Mouse (Mus musculus) limb, embryonic 10.5 days (tissue): ENCODE results near the gene Mark2. TPM values are rescaled to one million over a fixed set of nuclear protein-coding genes. Genes with fewer than 3 reads are reported as not detected.

ENCODE experiments used
- DNase-seq: peaks from one replicate; pipeline ENCODE4 v3.0.0-alpha.2; 2017; ENCODE audit warnings: low spot score
- H3K27ac ChIP-seq: fragments of 300-500 bp; sonication (generic); 2 replicates; pipeline ENCODE4 v1.5.1; 2016; ENCODE audit warnings: mild to moderate bottlenecking
- H3K27me3 ChIP-seq: fragments of 300-500 bp; sonication (generic); 2 replicates; pipeline ENCODE4 v1.6.1; 2016; ENCODE audit warnings: low read depth, mild to moderate bottlenecking; ENCODE audit not compliant: poor library complexity, severe bottlenecking
- H3K36me3 ChIP-seq: fragments of 300-500 bp; sonication (generic); 2 replicates; pipeline ENCODE4 v1.6.1; 2016; ENCODE audit warnings: mild to moderate bottlenecking, moderate library complexity
- H3K4me1 ChIP-seq: fragments of 300-500 bp; sonication (generic); 2 replicates; pipeline ENCODE4 v1.6.1; 2016
- H3K4me3 ChIP-seq: fragments of 300-500 bp; sonication (generic); 2 replicates; pipeline ENCODE4 v1.5.1; 2016; ENCODE audit warnings: mild to moderate bottlenecking, moderate library complexity
- H3K9me3 ChIP-seq: fragments of 300-500 bp; sonication (generic); replicated peaks from 2 replicates; pipeline ENCODE4 v1.6.1; 2016; ENCODE audit warnings: mild to moderate bottlenecking
- WGBS: fragments of 180-500 bp; shearing (Covaris S2); methylation state at CpG from one replicate; pipeline ENCODE4 v1.1.7; 2016; 5-methylcytosine and 5-hydroxymethylcytosine counted together
- polyA plus RNA-seq: library from polyadenylated mRNA; unstranded; fragments of >200 nt; fragmentation: Nextera tagmentation; extraction: Ambion mirVana; gene quantifications from 2 replicates; pipeline ENCODE4 v1.2.1, GENCODE M21; 2016

Mark2 gene
- polyA plus RNA-seq, 1 experiment from 2014 or later, result 50.1 TPM

DNA sequence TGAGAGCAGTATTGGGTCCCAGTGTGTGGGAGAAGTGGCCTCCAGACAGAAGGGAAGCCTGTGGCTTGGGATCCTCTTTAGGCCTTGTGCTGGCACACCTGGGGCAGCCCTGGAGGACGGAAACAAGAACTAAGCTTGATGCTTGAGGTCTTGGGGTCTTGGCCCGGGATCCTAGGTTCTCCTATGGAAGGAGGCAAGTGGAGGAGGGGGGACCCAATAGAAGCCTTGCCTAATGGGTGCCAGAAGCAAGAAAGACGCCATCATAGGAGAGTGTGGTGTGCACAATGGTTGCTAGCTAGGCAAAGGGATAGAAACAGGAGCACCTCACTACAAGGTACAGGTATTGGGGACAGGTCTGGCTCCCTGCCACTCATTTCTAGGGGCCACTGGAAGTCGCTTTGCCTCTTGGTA lies 75.2 kb downstream of the Mark2 start:
- 43% methylated on average over 4 of the region's 4 CpGs for WGBS
- H3K36me3 ChIP-seq, result peaks cover 19% of the 10 kb centered on the region
- peak overlapping the region; percentile 76 for H3K4me3 ChIP-seq
- no peaks in the 10 kb centered on the region for H3K27me3 ChIP-seq
- peak overlapping the region; percentile 99 for H3K27ac ChIP-seq
- peak; percentile 49 for DNase-seq
- peaks cover 62% of the 10 kb centered on the region for H3K4me1 ChIP-seq
- H3K9me3 ChIP-seq, result no peaks in the 10 kb centered on the region

DNA sequence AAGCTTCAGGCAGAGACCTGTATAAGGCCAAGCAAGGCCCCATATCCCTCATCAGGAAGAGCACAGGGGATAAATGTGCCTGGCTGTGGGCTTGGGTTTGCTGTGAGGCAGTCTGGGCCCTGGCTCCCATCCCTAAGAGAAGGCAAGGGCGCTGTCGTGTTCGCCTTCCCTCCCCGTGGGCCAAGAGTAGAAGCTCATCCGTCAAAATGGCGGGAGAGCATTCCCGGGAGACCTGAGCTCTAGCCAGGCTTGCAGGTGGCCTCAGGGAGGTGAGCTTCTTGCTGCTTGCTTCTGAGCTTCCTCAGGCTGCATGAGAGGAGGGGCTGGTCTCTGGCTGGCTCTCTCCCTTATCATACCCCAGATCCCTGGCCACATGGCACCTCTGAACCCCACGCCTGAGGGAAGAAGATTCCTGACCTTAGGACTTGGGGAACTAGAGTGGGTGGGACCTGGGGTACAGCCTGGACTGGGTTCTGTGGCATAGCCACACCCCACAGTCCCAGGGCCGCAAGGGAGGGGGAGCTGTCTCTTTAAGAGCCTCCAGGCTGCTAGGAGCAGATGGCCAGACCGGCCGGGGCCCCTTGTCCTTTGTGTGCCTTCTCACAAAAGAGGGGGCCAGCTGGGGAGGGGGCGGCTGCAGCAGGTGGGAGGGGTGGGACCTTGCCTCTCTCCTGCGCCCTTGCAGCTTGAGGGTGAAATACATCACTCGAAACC lies 76.0 kb downstream of the Mark2 start:
- H3K4me3 ChIP-seq, result peak overlapping the region; percentile 23
- peak overlapping the region; percentile 99 for H3K27ac ChIP-seq
- WGBS, result 13% methylated on average over 14 of the region's 14 CpGs
- peak; percentile 72 for DNase-seq
- peaks cover 54% of the 10 kb centered on the region for H3K4me1 ChIP-seq
- H3K27me3 ChIP-seq, result no peaks in the 10 kb centered on the region
- H3K9me3 ChIP-seq, result no peaks in the 10 kb centered on the region
- peaks cover 11% of the 10 kb centered on the region for H3K36me3 ChIP-seq

DNA sequence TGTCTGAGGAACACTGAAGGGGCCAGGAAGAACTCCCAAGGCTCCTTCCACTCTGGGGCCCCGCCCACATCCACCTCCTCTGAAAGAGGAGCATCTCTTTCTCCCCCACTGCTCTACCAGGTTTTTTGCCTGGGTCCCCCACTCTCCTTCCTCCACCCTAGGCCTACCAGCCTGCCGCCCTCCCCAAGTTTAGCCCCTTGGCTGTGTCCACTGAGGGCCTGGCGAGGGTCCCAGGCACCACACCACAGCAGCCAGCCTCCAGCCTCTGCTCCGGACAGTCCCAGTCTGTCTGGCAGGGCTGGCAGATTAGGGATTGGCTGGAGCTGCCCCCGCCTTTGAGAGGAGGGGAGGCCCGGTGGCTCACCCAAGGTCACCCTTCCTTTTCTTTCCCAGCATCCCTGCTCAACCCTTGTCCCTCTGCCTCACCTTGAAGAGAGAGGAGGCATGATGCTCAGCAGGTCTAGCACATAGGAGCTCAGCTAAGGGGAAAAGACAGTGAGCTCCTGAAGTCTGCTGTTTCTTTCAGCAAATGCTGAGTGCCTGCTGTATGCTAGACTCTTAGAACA lies 76.8 kb downstream of the Mark2 start:
- peak overlapping the region; percentile 3; the same call in 1 of the 2 replicates for H3K4me3 ChIP-seq
- DNase-seq, result peak; percentile 56
- WGBS, result 21% methylated on average over 6 of the region's 6 CpGs
- peaks cover 3% of the 10 kb centered on the region for H3K36me3 ChIP-seq
- no peaks in the 10 kb centered on the region for H3K27me3 ChIP-seq
- H3K27ac ChIP-seq, result peak overlapping the region; percentile 99
- H3K9me3 ChIP-seq, result no peaks in the 10 kb centered on the region
- peaks cover 47% of the 10 kb centered on the region for H3K4me1 ChIP-seq

DNA sequence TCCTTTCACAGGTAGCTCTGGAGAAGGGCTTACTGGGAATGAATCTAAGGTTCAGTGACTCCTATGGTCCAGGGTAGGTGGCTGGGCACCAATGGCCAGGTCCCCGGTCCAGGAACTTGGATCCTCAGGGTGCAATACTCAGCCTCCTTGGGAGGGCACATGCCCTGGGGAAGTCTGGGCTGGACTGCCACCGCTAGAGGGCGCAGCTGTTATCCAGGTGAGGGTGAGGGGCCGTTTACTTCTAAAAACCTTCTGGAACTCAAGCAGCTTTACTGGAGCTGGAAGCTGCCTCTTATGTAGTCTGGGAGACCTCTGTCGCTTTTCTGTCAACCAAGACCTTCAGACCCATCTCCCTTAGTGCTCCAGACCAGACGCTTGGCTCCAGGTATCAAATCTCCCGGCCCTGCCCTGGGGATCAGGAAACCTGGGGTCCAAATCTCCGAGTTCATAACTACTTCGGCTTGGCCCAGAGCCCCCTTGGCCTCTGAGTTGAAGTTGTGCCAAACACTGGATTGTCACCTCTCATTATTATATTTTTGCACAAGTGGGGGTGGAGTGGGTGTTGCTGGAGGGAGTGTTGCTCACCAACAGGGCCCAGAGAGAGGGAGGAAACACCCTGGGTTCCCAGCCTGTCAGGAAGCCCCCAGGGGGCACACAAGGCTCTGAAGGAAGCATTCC lies 77.4 kb downstream of the Mark2 start:
- no peaks in the 10 kb centered on the region for H3K27me3 ChIP-seq
- H3K4me1 ChIP-seq, result peaks cover 43% of the 10 kb centered on the region
- H3K36me3 ChIP-seq, result no peaks in the 10 kb centered on the region
- 22% methylated on average over 9 of the region's 9 CpGs for WGBS
- H3K27ac ChIP-seq, result peak overlapping the region; percentile 99
- no peaks in the 10 kb centered on the region for H3K9me3 ChIP-seq
- peak; percentile 94 for DNase-seq
- H3K4me3 ChIP-seq, result peak overlapping the region; percentile 3; the same call in 1 of the 2 replicates

DNA sequence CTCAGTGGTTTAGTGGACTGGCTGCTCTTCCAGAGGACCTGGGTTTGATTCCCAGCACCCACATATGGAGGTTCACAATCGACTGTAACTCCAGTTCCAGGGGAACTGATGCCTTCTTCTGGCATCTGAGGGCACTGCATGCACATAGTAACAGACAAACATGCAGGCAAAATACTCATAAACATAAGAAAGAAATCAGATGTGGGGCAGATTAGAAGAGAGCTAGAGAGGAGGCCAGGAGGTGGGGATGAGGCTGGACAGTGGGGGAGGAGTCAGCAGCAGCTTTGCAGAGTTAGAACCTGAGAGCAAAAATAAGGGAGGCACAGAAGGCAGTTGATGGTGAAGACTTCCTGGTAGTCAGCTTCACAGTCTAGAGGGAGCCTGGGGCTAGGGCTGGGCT lies 79.1 kb downstream of the Mark2 start:
- Histone ChIP-seq H3K27ac (no peak overlapping the region), H3K36me3 (no peaks in the 10 kb centered on the region), H3K9me3 (no peaks in the 10 kb centered on the region), H3K4me3 (no peak overlapping the region), H3K27me3 (no peaks in the 10 kb centered on the region), H3K4me1 (peaks cover 38% of the 10 kb centered on the region)
- no peak for DNase-seq
- 92% methylated on average over 1 of the region's 1 CpGs for WGBS

DNA sequence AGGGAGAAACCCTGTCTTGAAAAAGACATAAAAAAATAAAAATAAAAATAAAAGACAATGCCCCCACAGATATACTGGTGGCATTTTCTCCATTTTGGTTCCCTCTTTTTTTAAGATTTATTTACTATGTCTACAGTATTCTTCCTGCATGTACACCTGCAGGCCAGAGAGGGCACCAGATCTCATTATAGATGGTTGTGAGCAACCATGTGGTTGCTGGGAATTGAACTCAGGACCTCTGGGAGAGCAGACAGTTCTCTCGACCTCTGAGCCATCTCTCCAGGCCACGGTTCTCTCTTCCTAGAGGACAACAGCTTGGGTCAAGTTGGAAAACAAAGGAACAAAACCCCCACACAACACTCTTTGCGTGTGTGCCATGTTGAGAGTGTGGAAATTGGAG lies 79.7 kb downstream of the Mark2 start:
- Histone ChIP-seq H3K9me3 (no peaks in the 10 kb centered on the region), H3K4me1 (peaks cover 31% of the 10 kb centered on the region), H3K36me3 (no peaks in the 10 kb centered on the region), H3K4me3 (no peak overlapping the region), H3K27me3 (no peaks in the 10 kb centered on the region), H3K27ac (no peak overlapping the region)
- no peak for DNase-seq
- 89% methylated on average over 3 of the region's 3 CpGs for whole genome bisulfite sequencing

DNA sequence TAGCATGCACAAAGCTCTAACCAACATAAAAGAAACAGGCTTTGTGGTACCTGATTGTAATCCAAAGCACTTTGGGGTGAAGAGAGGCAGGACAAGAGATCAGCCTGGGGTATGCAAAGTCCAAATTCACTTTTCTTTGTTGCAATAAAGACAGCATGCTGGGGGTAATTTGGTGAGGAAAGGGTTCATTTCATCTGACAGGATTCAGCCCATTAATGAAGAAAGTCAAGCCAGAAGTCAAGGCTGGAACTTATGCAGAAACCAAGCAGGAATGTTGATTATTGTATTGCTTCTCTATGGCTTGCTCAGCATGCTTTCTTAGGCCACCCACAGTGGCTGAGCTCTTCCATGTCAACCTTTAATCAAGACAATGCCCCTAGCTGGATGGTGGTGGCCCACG lies 80.2 kb downstream of the Mark2 start:
- H3K4me1 ChIP-seq, result peaks cover 27% of the 10 kb centered on the region
- WGBS, result 79% methylated on average over 1 of the region's 1 CpGs
- no peaks in the 10 kb centered on the region for H3K27me3 ChIP-seq
- H3K36me3 ChIP-seq, result no peaks in the 10 kb centered on the region
- H3K4me3 ChIP-seq, result no peak overlapping the region
- DNase-seq, result no peak
- H3K9me3 ChIP-seq, result no peaks in the 10 kb centered on the region
- H3K27ac ChIP-seq, result no peak overlapping the region

DNA sequence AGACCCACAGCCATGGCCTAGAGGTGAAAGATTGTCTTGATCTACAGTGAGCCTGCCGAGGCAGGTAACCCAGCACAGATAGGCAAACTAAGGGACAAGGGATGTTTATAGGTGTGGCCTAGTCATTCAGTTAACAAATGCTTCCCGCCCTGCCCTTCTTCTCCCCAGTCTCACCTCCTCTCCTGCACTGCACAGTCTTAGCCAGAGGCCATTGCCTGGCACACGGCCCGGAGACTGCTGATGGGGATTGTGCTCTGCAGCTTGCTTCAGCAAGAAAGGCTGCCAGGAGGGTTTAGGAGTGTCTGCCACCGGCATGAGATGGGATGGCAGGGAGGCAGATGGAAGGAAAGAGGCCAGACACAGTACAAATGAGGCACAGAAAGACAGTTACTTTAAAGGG lies 83.8 kb downstream of the Mark2 start:
- 85% methylated on average over 5 of the region's 5 CpGs for WGBS
- no peaks in the 10 kb centered on the region for H3K36me3 ChIP-seq
- no peaks in the 10 kb centered on the region for H3K4me1 ChIP-seq
- no peak overlapping the region for H3K4me3 ChIP-seq
- no peak for DNase-seq
- no peaks in the 10 kb centered on the region for H3K9me3 ChIP-seq
- no peaks in the 10 kb centered on the region for H3K27me3 ChIP-seq
- no peak overlapping the region for H3K27ac ChIP-seq

DNA sequence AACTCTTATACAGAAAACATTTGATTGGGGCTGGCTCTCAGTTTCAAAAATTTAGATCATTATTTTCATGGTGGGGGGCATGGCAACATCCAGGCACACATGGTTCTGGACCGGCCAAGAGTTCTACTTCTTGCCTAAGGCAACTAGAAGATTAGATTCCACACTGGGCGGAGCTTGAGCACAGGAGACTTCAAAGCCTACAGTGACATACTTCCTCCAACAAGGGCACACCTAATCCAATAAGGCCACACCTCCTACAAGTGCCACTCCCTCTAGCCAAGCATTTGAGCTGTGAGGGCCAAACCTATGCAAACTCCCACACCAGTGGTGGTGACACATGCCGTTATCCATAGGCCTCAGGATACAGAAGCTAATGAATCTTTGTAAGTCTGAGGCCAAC lies 95.6 kb downstream of the Mark2 start:
- DNase-seq, result no peak
- Histone ChIP-seq H3K4me1 (peaks cover 8% of the 10 kb centered on the region), H3K27ac (no peak overlapping the region), H3K9me3 (no peaks in the 10 kb centered on the region), H3K36me3 (no peaks in the 10 kb centered on the region), H3K4me3 (no peak overlapping the region), H3K27me3 (no peaks in the 10 kb centered on the region)
- 79% methylated on average over 3 of the region's 3 CpGs for WGBS

DNA sequence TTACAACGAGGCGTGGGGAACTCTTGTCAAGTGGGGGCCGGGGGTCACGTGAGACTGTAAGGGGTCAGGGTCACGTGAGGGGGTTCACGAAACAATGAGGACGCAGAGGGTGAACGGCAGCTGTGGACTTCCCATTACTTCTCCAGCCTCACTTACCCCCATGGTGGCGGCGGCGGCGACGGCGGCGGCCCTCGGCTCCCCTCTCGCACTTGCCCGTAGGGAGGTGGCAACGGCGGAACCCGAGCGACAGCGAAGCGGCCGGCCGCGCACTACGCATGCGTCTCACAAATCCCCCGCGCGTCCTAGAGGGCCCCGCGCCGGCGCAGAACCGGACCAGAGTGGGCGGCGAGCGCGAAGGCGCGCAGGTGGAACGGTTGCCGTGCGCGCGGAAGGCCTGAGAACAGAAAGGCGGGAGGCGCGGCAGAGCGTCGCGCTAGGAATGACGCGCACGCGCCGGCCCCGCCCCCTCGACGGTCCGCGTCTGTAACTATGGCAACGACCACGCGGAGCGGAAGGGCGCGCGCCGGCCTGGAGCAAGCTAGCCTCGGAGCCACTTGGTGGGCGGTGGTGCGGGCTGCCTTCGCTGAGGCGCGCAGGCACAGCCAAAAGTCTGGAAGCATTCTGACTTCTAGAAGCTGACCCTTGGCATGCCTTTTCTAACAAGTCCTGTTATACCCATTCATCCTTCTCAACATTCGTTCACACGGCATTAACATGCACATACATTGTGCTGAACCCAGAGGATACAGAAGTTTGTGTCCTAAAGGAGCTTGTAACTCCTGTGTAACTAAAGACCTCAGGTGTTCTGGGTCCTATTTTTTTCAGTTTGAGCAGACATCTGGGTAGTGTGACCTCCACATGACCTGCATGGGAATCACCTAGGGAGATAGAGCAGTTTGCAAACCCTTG lies 100.6 kb downstream of the Mark2 start, which contains the start of gene Naa40:
Naa40 (minus strand) TSS at position 402 of the 909 bp plus-strand sequence.
- peak; percentile 97 for DNase-seq
- Histone ChIP-seq H3K9me3 (no peaks in the 10 kb centered on the region), H3K27me3 (no peaks in the 10 kb centered on the region), H3K4me3 (peak within 1 kb of the TSS; percentile 87), H3K36me3 (peaks cover 30% of the 10 kb centered on the region), H3K27ac (peak within 1 kb of the TSS; percentile 94), H3K4me1 (peaks cover 39% of the 10 kb centered on the region)
- 2% methylated on average over 80 of the region's 80 CpGs for WGBS

DNA sequence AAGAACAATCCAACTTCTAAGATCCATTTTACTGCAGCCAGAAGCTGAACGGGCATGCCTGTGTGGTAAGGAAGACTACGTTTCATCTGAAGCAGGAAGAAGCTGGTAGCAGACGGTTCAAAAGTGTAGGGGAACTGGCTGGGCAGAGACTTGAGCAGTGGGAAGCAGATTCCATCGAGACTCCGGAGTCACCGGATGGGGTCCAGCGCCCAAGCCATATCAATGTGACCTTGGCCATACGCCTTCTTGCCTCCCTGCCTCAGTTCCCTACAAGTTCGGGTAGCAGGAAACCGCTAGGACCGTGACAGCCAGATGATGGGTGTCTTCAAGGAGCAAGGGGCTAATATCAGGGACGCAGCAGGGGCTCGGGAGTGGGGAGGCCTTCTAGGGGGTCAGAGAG lies 101.4 kb downstream of the Mark2 start:
- Histone ChIP-seq H3K9me3 (no peaks in the 10 kb centered on the region), H3K4me3 (peak overlapping the region; percentile 87), H3K4me1 (peaks cover 39% of the 10 kb centered on the region), H3K27me3 (no peaks in the 10 kb centered on the region), H3K27ac (peak overlapping the region; percentile 94), H3K36me3 (peaks cover 37% of the 10 kb centered on the region)
- 6% methylated on average over 13 of the region's 13 CpGs for WGBS
- no peak for DNase-seq

DNA sequence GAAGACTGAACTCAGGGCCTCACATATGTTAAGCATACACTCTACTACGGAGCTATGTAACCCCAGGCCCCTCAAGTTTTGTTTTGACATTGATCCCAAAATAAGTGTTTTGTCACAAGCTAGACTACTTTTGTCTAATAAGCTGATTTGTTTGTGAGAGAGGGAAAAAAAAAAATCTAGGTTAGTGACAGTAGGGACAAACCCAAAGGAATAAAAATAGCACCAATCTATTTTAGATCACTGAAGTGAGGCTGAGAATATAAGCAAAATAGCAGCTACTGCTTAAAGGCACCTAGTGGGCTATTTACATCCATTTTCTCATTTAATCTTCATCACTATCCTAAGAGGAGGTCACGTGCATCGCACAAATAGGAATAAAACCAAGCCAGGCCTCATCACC lies 102.1 kb downstream of the Mark2 start:
- WGBS, result 92% methylated on average over 3 of the region's 3 CpGs
- no peaks in the 10 kb centered on the region for H3K27me3 ChIP-seq
- peak overlapping the region; percentile 87 for H3K4me3 ChIP-seq
- DNase-seq, result no peak
- no peak overlapping the region for H3K27ac ChIP-seq
- peaks cover 42% of the 10 kb centered on the region for H3K36me3 ChIP-seq
- no peaks in the 10 kb centered on the region for H3K9me3 ChIP-seq
- peaks cover 39% of the 10 kb centered on the region for H3K4me1 ChIP-seq
